Mouse (Mus musculus): ENCODE measurements around the gene Stard13. TPM values are rescaled to one million over a fixed set of nuclear protein-coding genes. Genes with fewer than 3 reads are reported as not detected.

Stard13 gene
- total and polyA plus RNA-seq, 2 experiments: 7.8 to 21.3 TPM

- WGBS: 26% methylated on average over 10 of the region's 10 CpGs
- DNase-seq (ENCODE audit: extremely low read depth, low read depth, low spot score): peak; percentile 90
- TF ChIP-seq CTCF (IDR thresholded peaks at IDR 0.05; ENCODE audit: low read depth, low read length) (no peak), POLR2A (IDR thresholded peaks at IDR 0.05; ENCODE audit: extremely low read depth, insufficient read depth, low read length) (no peak)
- H3K4me1 ChIP-seq (ENCODE audit: control insufficient read depth, insufficient read depth, low read length): peaks cover 13% of the 10 kb centered on the region; the same call in 1 of the 2 replicates
- H3K4me3 ChIP-seq (ENCODE audit: insufficient read depth, low read depth, low read length): no peak overlapping the region
- H3K27ac ChIP-seq (replicated peaks; ENCODE audit: insufficient read depth, low read depth, low read length): peak overlapping the region; percentile 71
- H3K9ac ChIP-seq (ENCODE audit: low read depth, low read length): no peak overlapping the region
- H3K36me3 ChIP-seq (ENCODE audit: control insufficient read depth, insufficient read depth, low read length): peaks cover 46% of the 10 kb centered on the region
- no peaks in the 10 kb centered on the region for H3K79me2 ChIP-seq (ENCODE audit: control insufficient read depth, insufficient read depth, low read length)
- H3K27me3 ChIP-seq (ENCODE audit: control insufficient read depth, insufficient read depth, low read length): no peaks in the 10 kb centered on the region
Observed at GRCm38 (mm10) chr5:151059352-151059751, 174.3 kb downstream of the Stard13 start.

- H3K4me1 ChIP-seq (ENCODE audit: control insufficient read depth, insufficient read depth, low read length): peaks cover 13% of the 10 kb centered on the region; the same call in 1 of the 2 replicates
- H3K27me3 ChIP-seq (ENCODE audit: control insufficient read depth, insufficient read depth, low read length): no peaks in the 10 kb centered on the region
- TF ChIP-seq CTCF (IDR thresholded peaks at IDR 0.05; ENCODE audit: low read depth, low read length) (no peak), POLR2A (IDR thresholded peaks at IDR 0.05; ENCODE audit: extremely low read depth, insufficient read depth, low read length) (no peak)
- H3K79me2 ChIP-seq (ENCODE audit: control insufficient read depth, insufficient read depth, low read length): no peaks in the 10 kb centered on the region
- H3K4me3 ChIP-seq (ENCODE audit: insufficient read depth, low read depth, low read length): no peak overlapping the region
- H3K27ac ChIP-seq (replicated peaks; ENCODE audit: insufficient read depth, low read depth, low read length): no peak overlapping the region
- H3K36me3 ChIP-seq (ENCODE audit: control insufficient read depth, insufficient read depth, low read length): peaks cover 52% of the 10 kb centered on the region
- 96% methylated on average over 5 of the region's 5 CpGs for WGBS
- no peak for DNase-seq (ENCODE audit: extremely low read depth, low read depth, low spot score)
- H3K9ac ChIP-seq (ENCODE audit: low read depth, low read length): no peak overlapping the region
Observed at GRCm38 (mm10) chr5:151057716-151058115, 175.9 kb downstream of the Stard13 start.

- no peak overlapping the region for H3K4me3 ChIP-seq (ENCODE audit: insufficient read depth, low read depth, low read length)
- no peak overlapping the region for H3K27ac ChIP-seq (replicated peaks; ENCODE audit: insufficient read depth, low read depth, low read length)
- 71% methylated on average over 6 of the region's 6 CpGs for WGBS
- H3K79me2 ChIP-seq (ENCODE audit: control insufficient read depth, insufficient read depth, low read length): no peaks in the 10 kb centered on the region
- H3K4me1 ChIP-seq (ENCODE audit: control insufficient read depth, insufficient read depth, low read length): peaks cover 13% of the 10 kb centered on the region; the same call in 1 of the 2 replicates
- no peak for TF ChIP-seq CTCF (IDR thresholded peaks at IDR 0.05; ENCODE audit: low read depth, low read length)
- TF ChIP-seq POLR2A (IDR thresholded peaks at IDR 0.05; ENCODE audit: extremely low read depth, insufficient read depth, low read length): no peak
- no peaks in the 10 kb centered on the region for H3K27me3 ChIP-seq (ENCODE audit: control insufficient read depth, insufficient read depth, low read length)
- H3K9ac ChIP-seq (ENCODE audit: low read depth, low read length): no peak overlapping the region
- no peak for DNase-seq (ENCODE audit: extremely low read depth, low read depth, low spot score)
- H3K36me3 ChIP-seq (ENCODE audit: control insufficient read depth, insufficient read depth, low read length): peaks cover 50% of the 10 kb centered on the region
Observed at GRCm38 (mm10) chr5:151056920-151057294, 176.7 kb downstream of the Stard13 start.

- Histone ChIP-seq H3K27me3 (ENCODE audit: control insufficient read depth, insufficient read depth, low read length) (no peaks in the 10 kb centered on the region), H3K4me3 (ENCODE audit: insufficient read depth, low read depth, low read length) (no peak overlapping the region), H3K36me3 (ENCODE audit: control insufficient read depth, insufficient read depth, low read length) (peaks cover 50% of the 10 kb centered on the region), H3K79me2 (ENCODE audit: control insufficient read depth, insufficient read depth, low read length) (no peaks in the 10 kb centered on the region), H3K9ac (ENCODE audit: low read depth, low read length) (no peak overlapping the region), H3K4me1 (ENCODE audit: control insufficient read depth, insufficient read depth, low read length) (peaks cover 12% of the 10 kb centered on the region; the same call in 1 of the 2 replicates), H3K27ac (replicated peaks; ENCODE audit: insufficient read depth, low read depth, low read length) (no peak overlapping the region)
- WGBS: 90% methylated on average over 12 of the region's 12 CpGs
- no peak for DNase-seq (ENCODE audit: extremely low read depth, low read depth, low spot score)
- TF ChIP-seq POLR2A (IDR thresholded peaks at IDR 0.05; ENCODE audit: extremely low read depth, insufficient read depth, low read length): no peak
Observed at GRCm38 (mm10) chr5:151056255-151056919, 177.2 kb downstream of the Stard13 start.

- 0 out of 2 replicates have a peak, but pooled peaks have one; percentile 19 for TF ChIP-seq CTCF (IDR thresholded peaks at IDR 0.05; ENCODE audit: low read depth, low read length)
- TF ChIP-seq POLR2A (IDR thresholded peaks at IDR 0.05; ENCODE audit: extremely low read depth, insufficient read depth, low read length): no peak
- no peak overlapping the region for H3K9ac ChIP-seq (ENCODE audit: low read depth, low read length)
- peaks cover 8% of the 10 kb centered on the region; the same call in 1 of the 2 replicates for H3K4me1 ChIP-seq (ENCODE audit: control insufficient read depth, insufficient read depth, low read length)
- no peak overlapping the region for H3K4me3 ChIP-seq (ENCODE audit: insufficient read depth, low read depth, low read length)
- H3K27me3 ChIP-seq (ENCODE audit: control insufficient read depth, insufficient read depth, low read length): no peaks in the 10 kb centered on the region
- peaks cover 58% of the 10 kb centered on the region for H3K36me3 ChIP-seq (ENCODE audit: control insufficient read depth, insufficient read depth, low read length)
- H3K27ac ChIP-seq (replicated peaks; ENCODE audit: insufficient read depth, low read depth, low read length): no peak overlapping the region
- no peak for DNase-seq (ENCODE audit: extremely low read depth, low read depth, low spot score)
- 97% methylated on average over 11 of the region's 11 CpGs for WGBS
- no peaks in the 10 kb centered on the region for H3K79me2 ChIP-seq (ENCODE audit: control insufficient read depth, insufficient read depth, low read length)
Observed at GRCm38 (mm10) chr5:151055426-151056090, 178.1 kb downstream of the Stard13 start.

- H3K27ac ChIP-seq (replicated peaks; ENCODE audit: insufficient read depth, low read depth, low read length): no peak overlapping the region
- peaks cover 62% of the 10 kb centered on the region for H3K36me3 ChIP-seq (ENCODE audit: control insufficient read depth, insufficient read depth, low read length)
- no peaks in the 10 kb centered on the region for H3K79me2 ChIP-seq (ENCODE audit: control insufficient read depth, insufficient read depth, low read length)
- no peaks in the 10 kb centered on the region for H3K27me3 ChIP-seq (ENCODE audit: control insufficient read depth, insufficient read depth, low read length)
- TF ChIP-seq POLR2A (IDR thresholded peaks at IDR 0.05; ENCODE audit: extremely low read depth, insufficient read depth, low read length) (no peak), CTCF (IDR thresholded peaks at IDR 0.05; ENCODE audit: low read depth, low read length) (no peak)
- no peak overlapping the region for H3K4me3 ChIP-seq (ENCODE audit: insufficient read depth, low read depth, low read length)
- H3K9ac ChIP-seq (ENCODE audit: low read depth, low read length): no peak overlapping the region
- DNase-seq (ENCODE audit: extremely low read depth, low read depth, low spot score): no peak
- 87% methylated on average over 4 of the region's 4 CpGs for WGBS
- H3K4me1 ChIP-seq (ENCODE audit: control insufficient read depth, insufficient read depth, low read length): peaks cover 3% of the 10 kb centered on the region; the same call in 1 of the 2 replicates
Observed at GRCm38 (mm10) chr5:151054743-151055114, 178.9 kb downstream of the Stard13 start.
